Mouse (Mus musculus): ENCODE results near the gene 4930523C07Rik.

Gene 4930523C07Rik

DNA sequence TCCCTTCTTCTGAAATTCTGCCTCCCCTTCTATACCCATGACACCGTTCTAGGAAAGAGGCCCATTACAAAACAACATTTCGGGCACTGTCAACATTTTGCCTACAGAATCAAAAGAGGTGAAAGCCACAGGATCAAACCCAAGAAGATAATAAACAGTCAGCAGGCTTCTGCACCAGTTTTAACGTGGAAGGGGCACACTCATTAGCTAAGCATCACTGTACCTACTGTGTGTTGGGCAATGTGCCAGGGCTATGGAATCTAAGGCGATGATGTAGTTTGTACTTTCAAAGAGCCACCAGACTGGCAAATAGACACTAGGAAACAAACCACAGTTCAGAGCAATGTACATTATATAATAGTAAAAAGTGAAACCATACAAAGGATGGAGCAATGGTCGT is 1.8 kb downstream of the 4930523C07Rik start:
- DNase-seq (ENCODE audit: low read depth, low spot score) = no peak

DNA sequence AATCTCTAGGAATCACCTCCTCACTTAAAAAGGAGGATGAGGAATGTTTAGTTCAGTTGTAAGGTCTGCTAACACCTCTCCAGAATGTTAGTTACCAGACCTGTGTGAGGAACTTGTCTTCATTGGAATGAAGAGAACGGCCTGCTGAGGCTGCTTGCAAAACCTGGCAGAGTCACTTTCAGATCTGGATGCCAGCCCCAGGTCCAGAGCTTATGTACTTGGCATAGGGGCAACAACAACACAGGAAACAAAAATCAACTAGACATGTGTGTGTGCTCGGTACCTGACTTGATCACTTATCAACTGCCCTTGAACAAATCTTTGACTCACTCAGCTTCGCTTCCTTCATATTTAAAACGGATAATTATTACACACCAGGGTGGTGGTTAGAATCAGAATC is 2.6 kb downstream of the 4930523C07Rik start:
- DNase-seq (ENCODE audit: low read depth, low spot score) = no peak

GRCm38 (mm10) chr1:160047481-160047931 is 3.3 kb downstream of the 4930523C07Rik start:
- no peak for DNase-seq (ENCODE audit: low read depth, low spot score)

DNA sequence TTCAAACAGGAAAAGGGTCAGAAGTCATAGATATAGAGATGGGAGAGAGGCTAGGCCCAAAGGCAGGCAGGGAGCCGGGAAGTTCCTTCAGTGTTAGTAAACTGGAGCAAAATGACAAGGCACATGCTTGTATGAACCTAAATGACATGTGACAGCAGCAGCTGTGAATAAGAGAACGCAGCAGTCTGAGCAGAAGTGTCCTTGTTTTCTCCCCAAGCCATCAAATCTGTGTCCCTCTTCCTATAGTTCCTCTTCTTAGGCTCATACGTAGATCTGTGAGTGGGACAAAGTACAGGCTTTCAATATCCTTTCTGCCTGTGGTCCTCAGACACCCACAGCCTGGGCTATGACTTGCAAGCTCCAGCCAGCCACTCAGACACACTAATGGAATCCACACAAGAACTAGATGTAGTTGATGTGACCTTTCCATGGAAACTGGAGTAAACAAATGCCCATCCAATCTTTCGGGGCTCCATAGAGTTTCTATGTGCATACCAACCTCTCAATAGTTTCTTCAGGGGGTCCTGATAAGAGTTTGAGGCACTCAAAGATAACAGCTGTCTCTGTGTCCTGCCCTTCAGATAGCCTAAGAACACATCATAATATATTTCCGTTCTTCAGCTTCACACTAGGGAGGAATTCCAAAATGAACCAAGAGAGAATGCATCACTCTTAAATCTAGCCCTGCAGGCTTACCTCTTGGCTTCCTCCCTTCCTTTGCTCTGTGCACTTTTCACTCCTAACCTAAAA is 5.1 kb downstream of the 4930523C07Rik start:
- DNase-seq (ENCODE audit: low read depth, low spot score) = no peak

DNA sequence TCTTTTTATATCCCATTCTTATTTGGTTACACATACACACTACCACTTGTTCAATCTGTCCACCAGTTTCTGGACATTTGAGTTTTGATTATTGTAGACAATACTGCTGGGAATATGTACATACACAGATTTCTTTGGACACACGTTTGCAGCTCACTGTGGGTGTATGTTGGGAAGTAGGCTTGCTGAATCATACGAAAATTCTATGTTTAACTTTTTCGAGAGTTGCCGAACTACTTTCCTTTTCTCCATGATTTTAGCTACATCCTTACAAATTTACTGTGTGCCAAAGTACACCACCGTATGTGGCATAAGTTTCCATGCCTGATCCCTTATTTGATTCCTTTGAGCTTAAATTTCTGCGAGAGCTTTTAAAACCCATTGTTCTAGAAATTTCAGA is 6.7 kb downstream of the 4930523C07Rik start:
- DNase-seq (ENCODE audit: low read depth, low spot score) = no peak

DNA sequence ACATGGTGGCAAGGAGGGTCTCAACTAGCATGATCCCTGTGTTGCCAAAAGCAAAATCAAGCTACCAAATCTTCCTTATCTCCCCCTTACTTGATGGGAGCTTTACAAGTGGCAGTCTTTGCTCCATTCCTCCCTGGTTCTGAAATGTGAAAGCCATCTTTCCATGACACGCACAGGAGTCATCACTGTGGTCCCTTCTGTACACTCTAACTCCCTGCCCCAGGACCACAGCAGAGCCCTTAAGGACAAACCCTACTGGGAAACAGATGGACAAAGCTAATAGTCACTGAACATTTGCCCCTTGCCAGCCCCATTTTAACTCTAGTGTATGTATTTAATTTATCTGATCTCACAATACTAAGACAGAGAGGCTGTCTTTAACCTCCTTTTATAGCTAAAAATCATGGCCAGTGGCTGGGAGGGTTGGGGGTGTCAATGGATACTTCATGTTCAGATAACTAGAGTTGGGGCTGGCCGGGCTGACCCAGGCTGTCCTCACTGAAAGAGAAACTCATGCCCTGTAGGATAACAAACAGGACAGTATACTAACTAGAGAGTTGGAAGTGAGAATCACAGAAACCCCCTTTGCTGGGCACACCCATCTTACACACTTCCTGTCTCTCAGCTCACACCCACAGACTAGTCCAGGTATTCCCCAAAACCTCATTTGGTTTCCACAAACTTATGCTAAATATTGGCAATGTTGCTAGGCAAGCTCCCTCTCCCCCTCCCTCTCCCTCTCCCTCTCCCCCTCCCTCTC is 8.6 kb downstream of the 4930523C07Rik start:
- DNase-seq (ENCODE audit: low read depth, low spot score) = no peak

GRCm38 (mm10) chr1:160053510-160054305 is 9.5 kb downstream of the 4930523C07Rik start:
- no peak for DNase-seq (ENCODE audit: low read depth, low spot score)

- DNase-seq (ENCODE audit: low read depth, low spot score) = no peak
Observed at GRCm38 (mm10) chr1:160054366-160055078, 10.3 kb downstream of the 4930523C07Rik start.

DNA sequence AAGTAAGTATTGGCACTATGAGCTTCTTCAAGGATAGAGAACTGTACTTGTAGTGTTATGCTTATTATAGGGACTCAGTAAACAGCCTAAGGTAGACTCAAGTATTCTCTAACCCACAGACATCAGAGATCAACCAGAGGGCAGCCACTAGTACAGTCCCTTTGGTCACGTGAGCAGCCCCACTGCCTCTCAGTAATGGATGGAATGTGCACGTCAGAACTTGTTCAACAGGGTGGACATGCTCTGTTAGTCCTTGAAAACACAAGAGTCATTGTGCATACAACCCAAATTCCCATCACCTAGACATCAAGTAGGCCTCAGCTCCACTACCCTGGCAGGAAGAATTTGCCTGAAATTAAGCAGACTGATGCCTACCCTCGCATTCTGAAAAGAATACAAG is 13.5 kb downstream of the 4930523C07Rik start:
- no peak for DNase-seq (ENCODE audit: low read depth, low spot score)

DNA sequence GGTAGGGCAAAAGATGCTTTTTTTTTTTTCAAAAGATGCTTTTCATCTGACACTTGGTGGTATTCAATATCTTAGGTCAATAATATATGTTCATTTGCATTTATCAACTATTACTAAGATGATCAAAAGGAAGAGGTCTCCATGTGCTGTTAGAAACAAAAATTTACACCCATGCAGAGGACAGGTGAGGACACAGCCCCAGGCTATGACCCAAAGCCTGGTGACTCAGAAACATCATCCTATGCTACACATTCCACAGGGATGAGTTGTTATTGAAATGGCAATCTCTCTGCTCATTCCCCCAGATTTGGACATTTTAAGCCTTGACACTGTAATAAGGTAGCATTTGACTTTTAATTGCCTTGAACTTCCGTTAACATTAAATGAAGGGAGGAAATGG is 15.7 kb downstream of the 4930523C07Rik start:
- DNase-seq (ENCODE audit: low read depth, low spot score) = no peak

DNA sequence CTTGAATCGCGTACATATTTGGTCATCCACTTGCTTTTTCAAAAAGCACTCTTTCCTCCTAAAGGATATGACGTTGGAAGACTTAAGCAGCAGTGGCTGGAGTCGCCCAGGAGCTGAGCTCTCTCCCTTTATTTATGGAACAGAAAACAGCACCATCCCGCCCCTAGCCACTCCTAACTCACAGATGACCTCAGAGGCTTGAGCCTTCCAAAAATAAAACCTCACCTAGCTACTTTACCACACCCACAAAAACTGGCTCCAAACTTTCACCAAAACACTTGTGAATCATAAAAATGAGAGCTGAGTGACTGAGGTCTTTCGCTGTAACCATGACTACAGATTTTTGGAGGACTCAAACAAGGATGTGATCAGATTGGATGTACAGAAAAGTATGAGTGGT is 16.4 kb downstream of the 4930523C07Rik start:
- DNase-seq (ENCODE audit: low read depth, low spot score) = no peak

DNA sequence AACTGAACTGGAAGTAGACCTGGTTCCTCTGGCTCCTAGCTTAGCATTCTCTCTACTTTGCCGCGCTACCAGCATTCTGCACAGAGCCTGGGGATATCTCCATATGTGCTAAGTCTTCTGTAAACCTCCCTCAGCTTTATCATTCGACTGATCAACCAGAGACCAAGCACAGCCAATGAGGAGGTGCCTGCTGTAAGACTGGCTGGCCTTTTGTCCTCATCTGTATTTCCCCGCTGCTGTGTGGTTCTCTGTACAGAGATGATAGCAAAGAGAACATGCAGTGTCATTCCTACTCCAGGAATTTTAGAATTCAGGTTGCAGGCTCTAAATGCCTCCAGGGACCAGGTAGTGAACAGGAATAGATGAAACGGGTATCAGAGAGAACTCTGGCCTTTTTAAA is 17.1 kb downstream of the 4930523C07Rik start:
- no peak for DNase-seq (ENCODE audit: low read depth, low spot score)

GRCm38 (mm10) chr1:160061725-160062366 is 17.7 kb downstream of the 4930523C07Rik start:
- no peak for DNase-seq (ENCODE audit: low read depth, low spot score)

GRCm38 (mm10) chr1:160064547-160065144 is 20.5 kb downstream of the 4930523C07Rik start:
- no peak for DNase-seq (ENCODE audit: low read depth, low spot score)

DNA sequence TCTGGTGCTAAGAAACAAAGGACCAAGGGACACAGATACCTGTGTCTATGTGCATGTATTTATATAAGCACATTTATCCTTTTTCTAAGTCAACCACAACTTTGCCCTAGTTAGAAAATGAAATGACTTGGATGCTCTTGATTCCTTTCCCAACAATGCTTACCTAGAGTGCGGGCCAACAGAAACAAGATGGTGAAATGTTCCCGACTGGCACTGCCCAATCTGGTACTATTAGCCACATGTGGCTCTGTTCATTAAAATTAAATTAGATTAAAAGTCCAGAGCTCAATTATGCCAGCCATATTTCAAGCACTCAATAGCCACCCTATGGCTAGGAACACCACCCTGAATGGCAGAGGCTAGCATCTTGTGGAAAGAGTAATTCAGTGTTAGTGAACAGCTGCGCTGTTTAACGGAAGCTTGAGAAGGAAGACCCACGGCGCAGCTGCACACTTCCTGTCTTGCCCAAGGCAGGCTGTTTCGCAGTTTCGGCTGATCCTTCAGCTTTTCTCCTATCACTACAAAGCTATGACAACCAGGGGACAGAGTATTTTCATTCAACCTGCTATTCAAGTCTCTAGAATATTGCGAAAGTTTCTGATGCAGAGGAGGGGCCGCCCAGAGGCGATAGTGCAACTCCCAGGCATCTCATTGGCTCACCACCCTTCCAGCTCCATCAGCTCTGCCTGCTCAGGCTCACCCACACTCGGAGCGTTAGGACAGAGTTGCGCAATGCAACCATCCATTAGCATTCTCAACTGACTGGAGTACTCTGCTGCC is 34.9 kb downstream of the 4930523C07Rik start:
- DNase-seq (ENCODE audit: low read depth, low spot score) = no peak

DNA sequence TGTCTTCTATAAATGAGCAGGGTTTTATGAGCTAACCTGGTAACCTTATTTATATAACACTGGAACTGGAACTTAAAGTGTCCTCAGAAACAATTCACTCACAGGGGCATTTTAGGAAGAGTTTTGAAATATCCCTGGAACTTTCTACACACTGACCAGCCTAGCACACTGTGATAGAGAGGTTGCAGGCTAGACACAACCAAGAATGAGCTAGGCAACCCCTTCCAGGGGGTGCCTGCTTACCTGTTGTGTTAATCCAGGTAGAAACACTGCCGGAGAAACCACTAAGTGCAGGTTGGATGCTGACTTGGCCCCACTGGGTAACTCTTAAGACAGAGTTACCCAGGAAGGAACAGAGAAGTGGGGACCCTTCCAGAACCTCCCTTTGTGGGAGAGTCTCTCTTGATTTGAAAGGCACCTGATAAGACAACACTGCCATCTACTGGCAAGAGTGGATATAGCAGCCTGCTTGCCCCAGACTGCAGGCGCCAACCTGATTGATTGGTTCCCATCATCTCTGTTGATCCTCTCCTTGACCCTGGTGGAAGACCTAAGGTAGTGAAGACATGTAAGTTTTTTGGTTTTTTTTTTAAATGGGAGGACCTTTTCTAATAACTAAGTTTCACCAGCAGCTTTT is 36.7 kb downstream of the 4930523C07Rik start:
- peak; percentile 47 for DNase-seq (ENCODE audit: low read depth, low spot score)

DNA sequence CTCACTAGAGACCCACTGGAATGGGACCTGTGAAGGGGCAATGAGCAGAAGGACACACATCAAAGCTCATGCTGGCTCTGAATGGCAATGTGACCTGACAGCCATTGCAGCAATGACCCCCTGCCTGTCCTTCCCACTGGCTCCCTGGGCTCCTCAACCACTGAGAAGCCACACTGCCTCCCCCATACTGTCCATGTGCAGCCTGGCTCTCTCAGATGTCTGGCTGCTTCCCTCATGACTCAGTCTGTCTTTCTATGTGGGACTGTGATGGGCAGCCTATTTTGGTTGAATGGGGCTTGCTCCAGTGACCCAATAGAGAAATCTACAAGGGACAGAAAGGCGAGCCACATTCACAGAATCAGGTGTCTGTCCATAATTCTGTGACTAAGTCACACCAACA is 38.5 kb downstream of the 4930523C07Rik start:
- no peak for DNase-seq (ENCODE audit: low read depth, low spot score)

- no peak for DNase-seq (ENCODE audit: low read depth, low spot score)
Observed at GRCm38 (mm10) chr1:160084239-160084638, 40.1 kb downstream of the 4930523C07Rik start.

- DNase-seq (ENCODE audit: low read depth, low spot score) = no peak
Observed at GRCm38 (mm10) chr1:160086651-160087050, 42.5 kb downstream of the 4930523C07Rik start.

All from retina, postnatal 7 days (tissue).